Comparison of ENCODE assay signal across 8 mouse cellular contexts in genomic region chr2:80315242-80316161, GRCm38 (mm10). TPM values are rescaled to one million over a fixed set of nuclear protein-coding genes. Genes with fewer than 3 reads are reported as not detected.
DNase-seq lines count a peak whose midpoint lies in the region; ATAC-seq and TF ChIP-seq lines count a peak whose summit lies in the region.

Gene Dnajc10, plus strand, starts transcription at chr2:80315466.

- peak within 1 kb of the TSS; percentile 80 for H3K4me2 ChIP-seq in hindbrain, postnatal 0 days (ENCODE audit: low read depth, low read length)

- DNase-seq in ZHBTc4 (ENCODE audit: low read depth, low spot score) = peak; percentile 93
- DNase-seq in gastrocnemius, adult 2 months = peak; percentile 94
- peak; percentile 95 for DNase-seq in hindbrain, postnatal 0 days (ENCODE audit: low spot score)
- peak; percentile 90 to 93 for DNase-seq in left cerebral cortex, adult 2 months (ENCODE audit: extremely low spot score in 1 of 2, low spot score in 2 of 2)
- peak; percentile 91 to 93 for DNase-seq in right cerebral cortex, adult 2 months (ENCODE audit: low spot score in 2 of 2)
- peak; percentile 91 for DNase-seq in urinary bladder, postnatal 14 days (ENCODE audit: low spot score)

- peak within 1 kb of the TSS; percentile 80 for H3K4me3 ChIP-seq in gastrocnemius, adult 2 months
- H3K4me3 ChIP-seq in hindbrain, postnatal 0 days (ENCODE audit: low read length) = peak within 1 kb of the TSS; percentile 90
- H3K4me3 ChIP-seq in left cerebral cortex, adult 2 months = peak within 1 kb of the TSS; percentile 86

- no peaks in the 10 kb centered on the region for H3K4me1 ChIP-seq in hindbrain, postnatal 0 days (ENCODE audit: insufficient read depth, low read length)

- H3K27ac ChIP-seq in gastrocnemius, adult 2 months = peak within 1 kb of the TSS; percentile 95
- H3K27ac ChIP-seq in hindbrain, postnatal 0 days = peak within 1 kb of the TSS; percentile 91
- peak within 1 kb of the TSS; percentile 98 for H3K27ac ChIP-seq in left cerebral cortex, adult 2 months

- no peaks in the 10 kb centered on the region for H3K27me3 ChIP-seq in hindbrain, postnatal 0 days (ENCODE audit: insufficient read depth, low read length)

- peak; percentile 86 for ATAC-seq in common myeloid progenitor, adult 5-6 weeks (replicated peaks; ENCODE audit: low read depth, poor library complexity, severe bottlenecking)
- peak; percentile 95 for ATAC-seq in hindbrain, postnatal 0 days
- ATAC-seq in megakaryocyte, adult 5-6 weeks (ENCODE audit: poor library complexity, severe bottlenecking) = peak; percentile 88

- H3K36me3 ChIP-seq in hindbrain, postnatal 0 days (ENCODE audit: insufficient read depth, low read length) = no peaks in the 10 kb centered on the region

- H3K9ac ChIP-seq in hindbrain, postnatal 0 days (replicated peaks; ENCODE audit: low read length) = peak within 1 kb of the TSS; percentile 97

- WGBS in hindbrain, postnatal 0 days = under 1% methylated on average over 71 of the region's 72 CpGs

- no peaks in the 10 kb centered on the region for H3K9me3 ChIP-seq in hindbrain, postnatal 0 days (ENCODE audit: low read length)

- TF ChIP-seq CTCF in gastrocnemius, adult 2 months (IDR thresholded peaks at IDR 0.05) = no peak
- no peak for TF ChIP-seq CTCF in hindbrain, postnatal 0 days (IDR thresholded peaks at IDR 0.05; ENCODE audit: low read depth)
- TF ChIP-seq CTCF in left cerebral cortex, adult 2 months (IDR thresholded peaks at IDR 0.05) = no peak

- intact Hi-C loops in gastrocnemius, adult 2 months (cut with DNase I) = no loop called here
- intact Hi-C loops in left cerebral cortex, adult 2 months (cut with DNase I) = no loop called here

RNA-seq across cellular contexts. Expression of gene Dnajc10, which starts in this region (rescaled TPM):
- 66.2 and 105 TPM in 2 replicates for total RNA-seq in common myeloid progenitor, adult 5-6 weeks (2017)
- total RNA-seq in gastrocnemius, adult 2 months (2021) = 10 to 100 TPM; 21.0 to 24.9 TPM
- 51.8 and 58.2 TPM in 2 replicates for total RNA-seq in hindbrain, postnatal 0 days (2014; rRNA removed)
- polyA plus RNA-seq in hindbrain, postnatal 0 days (2015; fragmentation: Nextera tagmentation; extraction: Ambion mirVana) = 63.4 and 66.6 TPM in 2 replicates
- 10 to 100 TPM; 66.2 to 70.1 TPM for total RNA-seq in left cerebral cortex, adult 2 months (2021)
- total RNA-seq in megakaryocyte, adult 5-6 weeks (2015) = 93.4 and 97.0 TPM in 2 replicates
- 115 and 117 TPM in 2 replicates for total RNA-seq in megakaryocyte, adult 5-6 weeks (2017)

Comparison
In these comparisons a context has a peak if more than half of its experiments do, and no peak if none do; other contexts are left out.
1. Peak in every context shown above with its lines: DNase-seq, ATAC-seq, H3K4me3 ChIP-seq and H3K27ac ChIP-seq.